10 mouse cellular contexts compared by ENCODE assay signal in the genomic region with DNA sequence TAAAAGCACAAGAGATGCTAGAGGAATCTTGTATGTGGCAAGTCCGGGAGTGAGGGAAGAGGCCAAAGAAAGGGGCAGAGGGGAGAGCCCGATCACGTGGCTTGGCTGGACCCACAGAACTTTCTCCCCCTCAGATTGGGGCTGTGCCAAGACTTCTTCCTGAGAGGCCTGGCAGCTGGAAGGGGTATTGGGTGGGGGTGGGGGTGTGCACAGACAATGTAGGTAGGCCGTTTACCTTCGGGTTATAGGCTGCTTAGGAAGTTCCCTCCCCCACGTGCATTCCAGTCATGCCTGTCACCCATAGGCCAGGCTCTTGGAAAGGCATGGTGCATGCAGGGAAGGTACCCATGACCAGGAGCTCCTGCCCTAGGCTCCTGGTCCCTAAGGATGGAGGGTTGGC. TPM values are rescaled to one million over a fixed set of nuclear protein-coding genes. Genes with fewer than 3 reads are reported as not detected.
DNase-seq lines count a peak whose midpoint lies in the region; ATAC-seq and TF ChIP-seq lines count a peak whose summit lies in the region.
"Had no signal": no experiment of that assay in that cellular context is flagged by ENCODE, and none has a peak within 500 bp of the region (broad histone marks: within the 10 kb centered on the region; RNA-seq: fewer than 3 reads in every experiment).

No protein-coding gene starts in this region.

- peak; percentile 12; the same call in 1 of the 2 replicates for ATAC-seq in heart, postnatal 0 days (ENCODE audit: insufficient read depth, low read depth)
- 0 out of 2 replicates have a peak, but pooled peaks have one; percentile 20 for ATAC-seq in limb, embryonic 14.5 days (ENCODE audit: low FRiP score, low read depth)
- ATAC-seq in forebrain, embryonic 12.5 days (ENCODE audit: low FRiP score): no peak
- ATAC-seq: activated CD4-positive, CD25-positive, alpha-beta regulatory T cell, adult 4 months had no signal

- intact Hi-C loops in heart, adult 2 months (cut with DNase I): loop anchor here (5.0 kb wide), 1 partner anchor 38 kb away; no protein-coding TSS in a partner anchor

- peak in 1 of 2 experiments; percentile 34 for DNase-seq in heart, adult 2 months
- no peak for DNase-seq in heart, adult 9 months (ENCODE audit: low spot score in 2 of 2)
- peak; percentile 31 for DNase-seq in heart, postnatal 0 days (ENCODE audit: low spot score)
- DNase-seq in limb, embryonic 14.5 days (ENCODE audit: low spot score): peak; percentile 42
- no peak for DNase-seq in thymus, postnatal 36 days
- DNase-seq in cerebellum, adult 8-10 months: no peak
- DNase-seq: cerebellum, adult 11-12 months had no signal

- no peak for TF ChIP-seq CTCF in heart, adult 2 months (IDR thresholded peaks at IDR 0.05)
- TF ChIP-seq CTCF in ES-Bruce4 (IDR thresholded peaks at IDR 0.05; ENCODE audit: low read depth, low read length): no peak
- TF ChIP-seq CTCF in heart, postnatal 0 days (IDR thresholded peaks at IDR 0.05; ENCODE audit: low read depth): no peak

- no peaks in the 10 kb centered on the region for H3K27me3 ChIP-seq in heart, adult 2 months (ENCODE audit: control insufficient read depth, insufficient read depth, low read length)
- H3K27me3 ChIP-seq in ES-Bruce4 (ENCODE audit: control insufficient read depth, insufficient read depth, low read length, poor library complexity, severe bottlenecking): no peaks in the 10 kb centered on the region
- H3K27me3 ChIP-seq in heart, postnatal 0 days (ENCODE audit: control insufficient read depth, insufficient read depth, low read length): no peaks in the 10 kb centered on the region
- no peaks in the 10 kb centered on the region for H3K27me3 ChIP-seq in limb, embryonic 14.5 days (ENCODE audit: control insufficient read depth, insufficient read depth, low read length)
- H3K27me3 ChIP-seq in forebrain, embryonic 12.5 days: peaks cover 24% of the 10 kb centered on the region

- peaks cover 14% of the 10 kb centered on the region for H3K4me1 ChIP-seq in heart, adult 2 months (ENCODE audit: control insufficient read depth, insufficient read depth, low read length)
- H3K4me1 ChIP-seq in ES-Bruce4 (ENCODE audit: control insufficient read depth, insufficient read depth, low read length): peaks cover 7% of the 10 kb centered on the region
- peaks cover 32% of the 10 kb centered on the region for H3K4me1 ChIP-seq in heart, postnatal 0 days (ENCODE audit: control insufficient read depth, insufficient read depth)
- peaks cover 27% of the 10 kb centered on the region for H3K4me1 ChIP-seq in limb, embryonic 14.5 days (ENCODE audit: control insufficient read depth, insufficient read depth, low read length)
- peaks cover 27% of the 10 kb centered on the region for H3K4me1 ChIP-seq in forebrain, embryonic 12.5 days

- H3K27ac ChIP-seq in heart, adult 2 months: peak overlapping the region; percentile 1; the same call in 1 of the 2 replicates
- peak overlapping the region; percentile 17; the same call in 1 of the 2 replicates for H3K27ac ChIP-seq in ES-Bruce4 (ENCODE audit: insufficient read depth, low read length)
- peak overlapping the region; percentile 22 for H3K27ac ChIP-seq in heart, postnatal 0 days (ENCODE audit: low read depth)
- H3K27ac ChIP-seq in limb, embryonic 14.5 days (replicated peaks; ENCODE audit: low read depth, low read length): peak overlapping the region; percentile 69
- no peak overlapping the region for H3K27ac ChIP-seq in forebrain, embryonic 12.5 days

- TF ChIP-seq EP300 in heart, adult 2 months (IDR thresholded peaks at IDR 0.05; ENCODE audit: insufficient read depth, low read depth, low read length): no peak
- TF ChIP-seq EP300 in ES-Bruce4 (IDR thresholded peaks at IDR 0.05; ENCODE audit: insufficient read depth, low read depth, low read length): peak; percentile 74; the same call in 1 of the 2 replicates
- no peak for TF ChIP-seq EP300 in heart, postnatal 0 days (IDR thresholded peaks at IDR 0.05; ENCODE audit: low read depth)

- no peaks in the 10 kb centered on the region for H3K9me3 ChIP-seq in ES-Bruce4 (replicated peaks; ENCODE audit: control insufficient read depth, insufficient read depth, low read length, poor library complexity, severe bottlenecking)
- no peaks in the 10 kb centered on the region for H3K9me3 ChIP-seq in heart, postnatal 0 days (replicated peaks; ENCODE audit: control insufficient read depth, low read length)
- no peaks in the 10 kb centered on the region for H3K9me3 ChIP-seq in limb, embryonic 14.5 days (ENCODE audit: control insufficient read depth, low read length)
- no peaks in the 10 kb centered on the region for H3K9me3 ChIP-seq in forebrain, embryonic 12.5 days

- H3K79me2 ChIP-seq in heart, adult 2 months (replicated peaks; ENCODE audit: control insufficient read depth, insufficient read depth, low read length): no peaks in the 10 kb centered on the region

- H3K9ac ChIP-seq in heart, adult 2 months (ENCODE audit: low read depth, low read length): no peak overlapping the region
- no peak overlapping the region for H3K9ac ChIP-seq in ES-Bruce4 (ENCODE audit: low read depth, poor library complexity, severe bottlenecking)
- H3K9ac ChIP-seq in heart, postnatal 0 days (replicated peaks; ENCODE audit: low read depth, low read length): no peak overlapping the region
- no peak overlapping the region for H3K9ac ChIP-seq in limb, embryonic 14.5 days (ENCODE audit: low read depth, low read length, severe bottlenecking)
- no peak overlapping the region for H3K9ac ChIP-seq in forebrain, embryonic 12.5 days

- H3K36me3 ChIP-seq in heart, adult 2 months (ENCODE audit: control insufficient read depth, insufficient read depth, low read length): peaks cover 4% of the 10 kb centered on the region; the same call in 1 of the 2 replicates
- peaks cover 5% of the 10 kb centered on the region; the same call in 1 of the 2 replicates for H3K36me3 ChIP-seq in ES-Bruce4 (ENCODE audit: control insufficient read depth, insufficient read depth, low read length, poor library complexity, severe bottlenecking)
- H3K36me3 ChIP-seq in heart, postnatal 0 days (replicated peaks; ENCODE audit: control insufficient read depth, insufficient read depth, low read length): peaks cover 34% of the 10 kb centered on the region
- H3K36me3 ChIP-seq in limb, embryonic 14.5 days (ENCODE audit: control insufficient read depth, insufficient read depth, low read length): peaks cover 45% of the 10 kb centered on the region
- peaks cover 41% of the 10 kb centered on the region for H3K36me3 ChIP-seq in forebrain, embryonic 12.5 days (replicated peaks)

- 18% methylated on average over 6 of the region's 6 CpGs for WGBS in heart, adult 2 months
- WGBS in heart, postnatal 0 days: 9% methylated on average over 6 of the region's 6 CpGs
- 8% methylated on average over 6 of the region's 6 CpGs for WGBS in limb, embryonic 14.5 days
- WGBS in forebrain, embryonic 12.5 days: 42% methylated on average over 6 of the region's 6 CpGs

- peak overlapping the region; percentile 17; the same call in 1 of the 2 replicates for H3K4me2 ChIP-seq in heart, postnatal 0 days (ENCODE audit: low read depth, low read length)
- H3K4me2 ChIP-seq in limb, embryonic 14.5 days (replicated peaks; ENCODE audit: low read depth, low read length, severe bottlenecking): peak overlapping the region; percentile 11; the same call in 1 of the 2 replicates
- H3K4me2 ChIP-seq in forebrain, embryonic 12.5 days: no peak overlapping the region

- H3K4me3 ChIP-seq in heart, adult 2 months: no peak overlapping the region
- no peak overlapping the region for H3K4me3 ChIP-seq in ES-Bruce4 (ENCODE audit: low read depth, low read length)
- no peak overlapping the region for H3K4me3 ChIP-seq in heart, postnatal 0 days (ENCODE audit: low read depth, low read length)
- no peak overlapping the region for H3K4me3 ChIP-seq in limb, embryonic 14.5 days (replicated peaks; ENCODE audit: low read length)
- no peak overlapping the region for H3K4me3 ChIP-seq in forebrain, embryonic 12.5 days (replicated peaks)

- TF ChIP-seq POLR2A in heart, adult 2 months (IDR thresholded peaks at IDR 0.05; ENCODE audit: insufficient read depth, low read depth, low read length): no peak
- TF ChIP-seq POLR2A in ES-Bruce4 (IDR thresholded peaks at IDR 0.05; ENCODE audit: insufficient read depth, low read length): no peak
- TF ChIP-seq POLR2A in limb, embryonic 14.5 days (IDR thresholded peaks at IDR 0.05; ENCODE audit: borderline replicate concordance, extremely low read depth, insufficient read depth, insufficient read length): no peak

RNA-seq across cellular contexts. Expression of gene Maff, which starts 13.5 kb away (rescaled TPM):
- 10 to 100 TPM in 1 of 2 experiments, 1 to 10 TPM in 1; 9.3 to 13.7 TPM for total RNA-seq in heart, adult 2 months (2021)
- 3.4 and 4.3 TPM in 2 replicates for polyA plus RNA-seq in heart, adult 2 months (2012; rRNA removed)
- polyA plus RNA-seq in ES-Bruce4 (2011; ENCODE audit: insufficient read depth, insufficient read length, low read depth, missing spikeins): 12.3 and 14.5 TPM in 2 replicates
- total RNA-seq in heart, postnatal 0 days (2014; rRNA removed; ENCODE audit: low replicate concordance): 12.9 and 19.4 TPM in 2 replicates
- 1.8 and 2.9 TPM in 2 replicates for polyA plus RNA-seq in heart, postnatal 0 days (2015; fragmentation: Nextera tagmentation; extraction: Ambion mirVana)
- polyA plus RNA-seq in limb, embryonic 14.5 days (2012; rRNA removed): 5.0 and 5.5 TPM in 2 replicates
- 3.0 and 3.6 TPM in 2 replicates for polyA plus RNA-seq in limb, embryonic 14.5 days (2014; fragmentation: Nextera tagmentation; extraction: Ambion mirVana)
- 1.2 and 2.0 TPM in 2 replicates for polyA plus RNA-seq in forebrain, embryonic 12.5 days (2016; fragmentation: Nextera tagmentation; extraction: Ambion mirVana)

RNA-seq across cellular contexts. Expression of gene Pla2g6, which starts 31.8 kb away (rescaled TPM):
- 10 to 100 TPM; 10.7 to 11.0 TPM for total RNA-seq in heart, adult 2 months (2021)
- polyA plus RNA-seq in heart, adult 2 months (2012; rRNA removed): 11.7 and 14.0 TPM in 2 replicates
- polyA plus RNA-seq in ES-Bruce4 (2011; ENCODE audit: insufficient read depth, insufficient read length, low read depth, missing spikeins): 40.2 and 40.6 TPM in 2 replicates
- 14.1 and 20.3 TPM in 2 replicates for total RNA-seq in heart, postnatal 0 days (2014; rRNA removed; ENCODE audit: low replicate concordance)
- 7.1 and 7.9 TPM in 2 replicates for polyA plus RNA-seq in heart, postnatal 0 days (2015; fragmentation: Nextera tagmentation; extraction: Ambion mirVana)
- 21.8 and 27.2 TPM in 2 replicates for polyA plus RNA-seq in limb, embryonic 14.5 days (2012; rRNA removed)
- polyA plus RNA-seq in limb, embryonic 14.5 days (2014; fragmentation: Nextera tagmentation; extraction: Ambion mirVana): 12.7 and 14.7 TPM in 2 replicates
- polyA plus RNA-seq in forebrain, embryonic 12.5 days (2016; fragmentation: Nextera tagmentation; extraction: Ambion mirVana): 30.1 and 30.8 TPM in 2 replicates

RNA-seq across cellular contexts. Expression of gene Tmem184b, which starts 43.4 kb away (rescaled TPM):
- total RNA-seq in heart, adult 2 months (2021): 10 to 100 TPM; 38.7 to 42.9 TPM
- polyA plus RNA-seq in heart, adult 2 months (2012; rRNA removed): 83.1 and 84.2 TPM in 2 replicates
- polyA plus RNA-seq in ES-Bruce4 (2011; ENCODE audit: insufficient read depth, insufficient read length, low read depth, missing spikeins): 50.7 and 59.6 TPM in 2 replicates
- 70.6 and 111 TPM in 2 replicates for total RNA-seq in heart, postnatal 0 days (2014; rRNA removed; ENCODE audit: low replicate concordance)
- 31.8 and 32.7 TPM in 2 replicates for polyA plus RNA-seq in heart, postnatal 0 days (2015; fragmentation: Nextera tagmentation; extraction: Ambion mirVana)
- polyA plus RNA-seq in limb, embryonic 14.5 days (2012; rRNA removed): 121 and 163 TPM in 2 replicates
- 67.9 and 76.8 TPM in 2 replicates for polyA plus RNA-seq in limb, embryonic 14.5 days (2014; fragmentation: Nextera tagmentation; extraction: Ambion mirVana)
- polyA plus RNA-seq in forebrain, embryonic 12.5 days (2016; fragmentation: Nextera tagmentation; extraction: Ambion mirVana): 41.3 and 43.6 TPM in 2 replicates

Comparison
In these comparisons a context has a peak if more than half of its experiments do, and no peak if none do; other contexts are left out.
1. DNase-seq: peak in heart, postnatal 0 days (single experiment) and limb, embryonic 14.5 days (single experiment); none in heart, adult 9 months (0 of 2), thymus, postnatal 36 days (0 of 2) and cerebellum, adult 8-10 months (single experiment).